Comparison of ENCODE assay signal across 9 mouse cellular contexts in genomic region chr7:19542155-19542691, GRCm38 (mm10). TPM values are rescaled to one million over a fixed set of nuclear protein-coding genes. Genes with fewer than 3 reads are reported as not detected.
DNase-seq lines count a peak whose midpoint lies in the region; ATAC-seq and TF ChIP-seq lines count a peak whose summit lies in the region.
"Had no signal": no experiment of that assay in that cellular context is flagged by ENCODE, and none has a peak within 500 bp of the region (broad histone marks: within the 10 kb centered on the region; RNA-seq: fewer than 3 reads in every experiment).

No protein-coding gene starts in this region.

- peak overlapping the region; percentile 33; the same call in 1 of the 2 replicates for H3K27ac ChIP-seq in embryonic facial prominence, embryonic 14.5 days (replicated peaks; ENCODE audit: low read depth, low read length)
- no peak overlapping the region for H3K27ac ChIP-seq in limb, embryonic 14.5 days (replicated peaks; ENCODE audit: low read depth, low read length)

- H3K4me1 ChIP-seq in embryonic facial prominence, embryonic 14.5 days (ENCODE audit: control insufficient read depth, insufficient read depth, low read length): peaks cover 11% of the 10 kb centered on the region; the same call in 1 of the 2 replicates
- no peaks in the 10 kb centered on the region for H3K4me1 ChIP-seq in limb, embryonic 14.5 days (ENCODE audit: control insufficient read depth, insufficient read depth, low read length)

- no peaks in the 10 kb centered on the region for H3K27me3 ChIP-seq in embryonic facial prominence, embryonic 14.5 days (replicated peaks; ENCODE audit: control insufficient read depth, insufficient read depth, low read length)
- H3K27me3 ChIP-seq in limb, embryonic 14.5 days (ENCODE audit: control insufficient read depth, insufficient read depth, low read length): no peaks in the 10 kb centered on the region

- no peaks in the 10 kb centered on the region for H3K9me3 ChIP-seq in embryonic facial prominence, embryonic 14.5 days (ENCODE audit: control insufficient read depth, low read length)
- H3K9me3 ChIP-seq in limb, embryonic 14.5 days (ENCODE audit: control insufficient read depth, low read length): no peaks in the 10 kb centered on the region

- H3K4me2 ChIP-seq in embryonic facial prominence, embryonic 14.5 days (ENCODE audit: low read depth, low read length): no peak overlapping the region
- H3K4me2 ChIP-seq in limb, embryonic 14.5 days (replicated peaks; ENCODE audit: low read depth, low read length, severe bottlenecking): no peak overlapping the region

- TF ChIP-seq POLR2A in limb, embryonic 14.5 days (IDR thresholded peaks at IDR 0.05; ENCODE audit: borderline replicate concordance, extremely low read depth, insufficient read depth, insufficient read length): no peak

- 68% methylated on average over 8 of the region's 8 CpGs for WGBS in embryonic facial prominence, embryonic 14.5 days
- 68% methylated on average over 8 of the region's 8 CpGs for WGBS in limb, embryonic 14.5 days

- 0 out of 2 replicates have a peak, but pooled peaks cover 5% of the 10 kb centered on the region for H3K36me3 ChIP-seq in embryonic facial prominence, embryonic 14.5 days (ENCODE audit: control insufficient read depth, insufficient read depth, low read length)
- 0 out of 2 replicates have a peak, but pooled peaks cover 6% of the 10 kb centered on the region for H3K36me3 ChIP-seq in limb, embryonic 14.5 days (ENCODE audit: control insufficient read depth, insufficient read depth, low read length)

- DNase-seq in layer of hippocampus, adult 9-11 months: peak; percentile 41
- DNase-seq in layer of hippocampus, adult 8-10 months (ENCODE audit: low spot score in 2 of 2): no peak
- DNase-seq in cerebellum, adult 11-12 months: peak; percentile 82
- peak; percentile 79 for DNase-seq in embryonic facial prominence, embryonic 14.5 days (ENCODE audit: low spot score)
- no peak for DNase-seq in limb, embryonic 14.5 days (ENCODE audit: low spot score)
- no peak for DNase-seq in spleen, postnatal 4 days (ENCODE audit: low spot score in 2 of 2)
- no peak for DNase-seq in spleen, adult 18-20 months

- peak; percentile 78 for ATAC-seq in embryonic facial prominence, embryonic 14.5 days (ENCODE audit: low read depth)
- ATAC-seq in limb, embryonic 14.5 days (ENCODE audit: low FRiP score, low read depth): peak; percentile 36; the same call in 1 of the 2 replicates
- ATAC-seq in activated CD4-positive, CD25-positive, alpha-beta regulatory T cell, adult 4 months: no peak

- no peak overlapping the region for H3K4me3 ChIP-seq in embryonic facial prominence, embryonic 14.5 days (ENCODE audit: low read depth, low read length)
- H3K4me3 ChIP-seq in limb, embryonic 14.5 days (replicated peaks; ENCODE audit: low read length): no peak overlapping the region

- H3K9ac ChIP-seq in embryonic facial prominence, embryonic 14.5 days (ENCODE audit: low read depth, low read length): no peak overlapping the region
- no peak overlapping the region; the same call in 1 of the 2 replicates for H3K9ac ChIP-seq in limb, embryonic 14.5 days (ENCODE audit: low read depth, low read length, severe bottlenecking)

RNA-seq across cellular contexts. Expression of gene Ppp1r37, which starts 20.7 kb away (rescaled TPM):
- total RNA-seq in layer of hippocampus, adult 8-10 months (2022): 100 to 1,000 TPM in 2 of 4 experiments, 10 to 100 TPM in 2; 97.7 to 120 (median 108) TPM
- polyA plus RNA-seq in embryonic facial prominence, embryonic 14.5 days (2014; fragmentation: Nextera tagmentation; extraction: Ambion mirVana): 4.9 and 5.7 TPM in 2 replicates
- polyA plus RNA-seq in limb, embryonic 14.5 days (2012; rRNA removed): 84.9 and 118 TPM in 2 replicates
- polyA plus RNA-seq in limb, embryonic 14.5 days (2014; fragmentation: Nextera tagmentation; extraction: Ambion mirVana): 5.6 and 6.4 TPM in 2 replicates
- 1 to 10 TPM; 3.2 TPM for polyA plus RNA-seq in activated CD4-positive, CD25-positive, alpha-beta regulatory T cell, adult 4 months (2017; shearing (Covaris generic))

RNA-seq across cellular contexts. Expression of gene Nkpd1, which starts 24.6 kb away (rescaled TPM):
- under 1 TPM; 0.39 to 0.86 (median 0.77) TPM for total RNA-seq in layer of hippocampus, adult 8-10 months (2022)
- polyA plus RNA-seq in embryonic facial prominence, embryonic 14.5 days (2014; fragmentation: Nextera tagmentation; extraction: Ambion mirVana): 0.14 and 0.42 TPM in 2 replicates
- 0.29 and 0.36 TPM in 2 replicates for polyA plus RNA-seq in limb, embryonic 14.5 days (2012; rRNA removed)
- 0.17 and 0.22 TPM in 2 replicates for polyA plus RNA-seq in limb, embryonic 14.5 days (2014; fragmentation: Nextera tagmentation; extraction: Ambion mirVana)
- not detected for polyA plus RNA-seq in activated CD4-positive, CD25-positive, alpha-beta regulatory T cell, adult 4 months (2017; shearing (Covaris generic))
- total RNA-seq: heart, postnatal 14 days had no signal

RNA-seq across cellular contexts. Expression of gene Trappc6a, which starts 34.0 kb away (rescaled TPM):
- total RNA-seq in layer of hippocampus, adult 8-10 months (2022): 10 to 100 TPM; 17.1 to 25.2 (median 21.6) TPM
- 61.8 and 67.3 TPM in 2 replicates for polyA plus RNA-seq in embryonic facial prominence, embryonic 14.5 days (2014; fragmentation: Nextera tagmentation; extraction: Ambion mirVana)
- 58.0 and 71.6 TPM in 2 replicates for polyA plus RNA-seq in limb, embryonic 14.5 days (2012; rRNA removed)
- 70.2 and 79.8 TPM in 2 replicates for polyA plus RNA-seq in limb, embryonic 14.5 days (2014; fragmentation: Nextera tagmentation; extraction: Ambion mirVana)
- polyA plus RNA-seq in activated CD4-positive, CD25-positive, alpha-beta regulatory T cell, adult 4 months (2017; shearing (Covaris generic)): 10 to 100 TPM; 38.7 to 44.6 TPM

RNA-seq across cellular contexts. Expression of gene Bloc1s3, which starts 34.1 kb away (rescaled TPM):
- 1 to 10 TPM; 4.7 to 6.7 (median 5.9) TPM for total RNA-seq in layer of hippocampus, adult 8-10 months (2022)
- polyA plus RNA-seq in embryonic facial prominence, embryonic 14.5 days (2014; fragmentation: Nextera tagmentation; extraction: Ambion mirVana): 0.74 and 0.93 TPM in 2 replicates
- 6.2 and 8.8 TPM in 2 replicates for polyA plus RNA-seq in limb, embryonic 14.5 days (2012; rRNA removed)
- 1.2 and 1.3 TPM in 2 replicates for polyA plus RNA-seq in limb, embryonic 14.5 days (2014; fragmentation: Nextera tagmentation; extraction: Ambion mirVana)
- under 1 TPM; 0.90 to 0.91 TPM for polyA plus RNA-seq in activated CD4-positive, CD25-positive, alpha-beta regulatory T cell, adult 4 months (2017; shearing (Covaris generic))

RNA-seq across cellular contexts. Expression of gene Zfp296, which starts 34.9 kb away (rescaled TPM):
- 1 to 10 TPM in 2 of 4 experiments, under 1 TPM in 2; 0.90 to 1.3 (median 1.0) TPM for total RNA-seq in layer of hippocampus, adult 8-10 months (2022)
- polyA plus RNA-seq in embryonic facial prominence, embryonic 14.5 days (2014; fragmentation: Nextera tagmentation; extraction: Ambion mirVana): 0.48 and 1.2 TPM in 2 replicates
- 2.2 and 2.7 TPM in 2 replicates for polyA plus RNA-seq in limb, embryonic 14.5 days (2012; rRNA removed)
- 0.68 and 1.8 TPM in 2 replicates for polyA plus RNA-seq in limb, embryonic 14.5 days (2014; fragmentation: Nextera tagmentation; extraction: Ambion mirVana)
- 1 to 10 TPM in 1 of 2 experiments, under 1 TPM in 1; 0.46 to 2.3 TPM for polyA plus RNA-seq in activated CD4-positive, CD25-positive, alpha-beta regulatory T cell, adult 4 months (2017; shearing (Covaris generic))

Comparison
In these comparisons a context has a peak if more than half of its experiments do, and no peak if none do; other contexts are left out.
1. DNase-seq: peak in layer of hippocampus, adult 9-11 months (single experiment), cerebellum, adult 11-12 months (single experiment) and embryonic facial prominence, embryonic 14.5 days (single experiment); none in layer of hippocampus, adult 8-10 months (0 of 2), limb, embryonic 14.5 days (single experiment), spleen, postnatal 4 days (0 of 2) and spleen, adult 18-20 months (0 of 2).